Mouse (Mus musculus) C2C12 (cell line): ENCODE measurements around the gene Tenm2. TPM values are rescaled to one million over a fixed set of nuclear protein-coding genes. Genes with fewer than 3 reads are reported as not detected.

Experiments used
- H3K27me3 ChIP-seq: one replicate; pipeline ENCODE4 v1.6.1; 2011; ENCODE audit not compliant: control insufficient read depth, insufficient read depth, insufficient read length
- H3K36me3 ChIP-seq: one replicate; pipeline ENCODE4 v1.6.1; 2011; ENCODE audit not compliant: control insufficient read depth, insufficient read depth
- H3K4me3 ChIP-seq: one replicate; pipeline ENCODE4 v1.5.1; 2011; ENCODE audit warnings: mild to moderate bottlenecking, control low read depth; ENCODE audit not compliant: poor library complexity, insufficient read depth, severe bottlenecking
- H3K79me2 ChIP-seq: one replicate; pipeline ENCODE4 v1.6.1; 2011; ENCODE audit not compliant: control insufficient read depth, insufficient read depth
- H3K79me3 ChIP-seq: one replicate; pipeline ENCODE4 v1.6.1; 2011; ENCODE audit warnings: low read depth, control low read depth
- H3ac ChIP-seq: one replicate; pipeline ENCODE3; 2011; ENCODE audit warnings: low read depth; ENCODE audit not compliant: control insufficient read depth, insufficient read length
- CEBPB ChIP-seq: IDR thresholded peaks from one replicate; pipeline ENCODE4 v1.6.1; 2011; ENCODE audit warnings: low read depth, mild to moderate bottlenecking, control low read depth, moderate library complexity
- CTCF ChIP-seq: IDR thresholded peaks from one replicate; pipeline ENCODE4 v1.5.1; 2011; ENCODE audit not compliant: control insufficient read depth, insufficient read depth, insufficient read length
- FOSL1 ChIP-seq: IDR thresholded peaks from one replicate; pipeline ENCODE4 v1.8.0; 2011; ENCODE audit warnings: mild to moderate bottlenecking, low read length; ENCODE audit not compliant: poor library complexity, insufficient read depth, severe bottlenecking
- MAX ChIP-seq: IDR thresholded peaks from one replicate; pipeline ENCODE4 v1.6.1; 2011; ENCODE audit warnings: mild to moderate bottlenecking, control low read depth
- MYOD1 ChIP-seq: IDR thresholded peaks from one replicate; pipeline ENCODE4 v1.6.1; 2011; ENCODE audit warnings: low read depth; ENCODE audit not compliant: control insufficient read depth, insufficient read length
- MYOG ChIP-seq: IDR thresholded peaks from one replicate; pipeline ENCODE4 v1.6.1; 2011; ENCODE audit not compliant: control insufficient read depth, insufficient read length; ENCODE audit errors: extremely low read depth
- USF1 ChIP-seq: IDR thresholded peaks from one replicate; pipeline ENCODE4 v1.6.1; 2011; ENCODE audit warnings: low read depth, mild to moderate bottlenecking, control low read depth, moderate library complexity
- polyA plus RNA-seq: library from polyadenylated mRNA; unstranded; fragments of >200 nt; fragmentation: generic; extraction: Trizol; gene quantifications from one replicate; pipeline ENCODE4 v1.2.1, GENCODE M21; 2012; ENCODE audit warnings: missing spikeins

The Tenm2 gene
- polyA plus RNA-seq, 1 experiment = not detected

- Histone ChIP-seq H3K4me3 (no peak overlapping the region), H3K36me3 (no peaks in the 10 kb centered on the region), H3K27me3 (no peaks in the 10 kb centered on the region), H3K79me3 (no peaks in the 10 kb centered on the region), H3K79me2 (no peaks in the 10 kb centered on the region), H3ac (no peak overlapping the region)
- no peak for TF ChIP-seq CTCF
- no peak for TF ChIP-seq CEBPB
- TF ChIP-seq MYOD1 = no peak
- no peak for TF ChIP-seq FOSL1
- no peak for TF ChIP-seq MYOG
- TF ChIP-seq MAX = no peak
- TF ChIP-seq USF1 = no peak
Measured at GRCm38 (mm10) chr11:36678057-36678396, 557.7 kb downstream of the Tenm2 start.

DNA sequence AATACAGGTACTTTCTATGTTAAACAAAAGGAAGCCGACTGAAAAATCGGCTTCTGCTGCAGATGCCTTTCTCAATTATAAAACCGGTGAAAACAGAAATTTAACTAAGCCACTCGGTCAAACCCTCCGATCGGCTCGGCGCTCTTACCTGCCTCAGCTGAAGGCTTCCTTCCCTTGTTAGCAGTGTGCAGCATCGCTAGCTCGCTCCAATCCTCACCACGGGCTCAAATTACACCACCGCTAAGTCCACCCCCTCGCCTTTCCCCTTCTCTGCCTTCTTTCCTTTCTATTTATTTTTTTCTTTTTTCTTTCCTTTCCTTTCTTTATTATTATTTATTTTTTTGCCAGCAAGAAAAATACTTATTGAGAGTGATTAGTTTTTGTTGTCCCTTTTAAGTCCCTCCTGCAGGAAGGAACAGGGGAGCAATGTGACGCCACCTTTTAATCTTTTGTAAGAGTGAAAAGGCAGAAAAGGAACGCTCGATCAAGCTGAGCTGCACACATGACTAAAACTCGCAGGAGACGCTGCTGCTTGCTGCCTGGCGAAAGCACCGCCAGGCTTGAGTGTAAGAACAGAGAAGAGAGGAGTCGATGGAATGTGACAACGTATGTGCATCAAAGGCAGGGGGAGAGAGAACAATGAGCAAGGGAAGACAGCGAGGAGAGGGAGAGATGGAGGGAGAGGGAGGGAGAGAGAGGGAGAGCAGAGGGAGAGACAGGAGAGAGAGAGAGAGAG, 558.3 kb downstream of the Tenm2 start:
- no peaks in the 10 kb centered on the region for H3K79me2 ChIP-seq
- H3ac ChIP-seq = no peak overlapping the region
- H3K36me3 ChIP-seq = no peaks in the 10 kb centered on the region
- TF ChIP-seq FOSL1 (no peak), USF1 (no peak), CTCF (no peak), MYOD1 (no peak), MYOG (no peak), MAX (no peak), CEBPB (no peak)
- H3K79me3 ChIP-seq = no peaks in the 10 kb centered on the region
- no peaks in the 10 kb centered on the region for H3K27me3 ChIP-seq
- no peak overlapping the region for H3K4me3 ChIP-seq

DNA sequence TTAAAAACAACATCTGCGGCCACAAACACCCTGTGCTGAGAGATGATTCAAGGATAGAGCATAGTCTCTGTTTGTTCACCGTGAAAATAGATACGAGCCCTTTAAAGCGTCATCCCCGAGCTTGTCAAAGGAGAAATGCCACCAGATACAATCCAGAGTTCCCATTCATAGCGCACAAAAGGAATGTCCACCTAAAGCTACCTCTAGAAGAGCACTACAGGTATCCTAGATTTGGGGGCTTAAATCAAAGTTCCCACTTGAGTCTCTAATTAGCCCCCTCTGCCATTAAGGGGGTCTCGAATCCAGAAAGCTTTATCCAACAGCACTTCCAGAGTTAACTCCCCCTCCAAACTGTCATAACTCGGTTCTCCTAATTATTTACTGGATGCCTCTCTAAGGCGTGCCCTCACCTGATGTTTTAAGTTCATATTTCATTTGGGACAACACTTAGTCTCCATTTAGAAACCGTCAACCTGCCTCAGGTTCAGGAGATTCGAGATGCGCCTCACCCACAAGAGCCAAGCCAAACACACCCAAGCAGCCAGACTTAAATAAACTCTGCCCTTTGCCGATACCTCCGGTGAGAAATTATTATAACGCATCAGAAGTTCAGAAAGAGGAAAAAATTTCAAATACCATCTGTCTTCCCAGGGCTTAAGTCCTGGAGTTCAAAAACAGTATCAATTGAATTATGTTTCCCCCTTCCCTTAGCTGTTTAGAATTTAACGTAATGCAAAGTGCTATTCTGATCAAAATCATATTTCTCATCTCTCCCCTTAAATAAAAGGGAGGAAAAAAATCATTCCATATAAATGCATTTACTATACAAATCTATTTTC, 559.1 kb downstream of the Tenm2 start:
- Histone ChIP-seq H3K36me3 (no peaks in the 10 kb centered on the region), H3K4me3 (no peak overlapping the region), H3K79me2 (no peaks in the 10 kb centered on the region)

DNA sequence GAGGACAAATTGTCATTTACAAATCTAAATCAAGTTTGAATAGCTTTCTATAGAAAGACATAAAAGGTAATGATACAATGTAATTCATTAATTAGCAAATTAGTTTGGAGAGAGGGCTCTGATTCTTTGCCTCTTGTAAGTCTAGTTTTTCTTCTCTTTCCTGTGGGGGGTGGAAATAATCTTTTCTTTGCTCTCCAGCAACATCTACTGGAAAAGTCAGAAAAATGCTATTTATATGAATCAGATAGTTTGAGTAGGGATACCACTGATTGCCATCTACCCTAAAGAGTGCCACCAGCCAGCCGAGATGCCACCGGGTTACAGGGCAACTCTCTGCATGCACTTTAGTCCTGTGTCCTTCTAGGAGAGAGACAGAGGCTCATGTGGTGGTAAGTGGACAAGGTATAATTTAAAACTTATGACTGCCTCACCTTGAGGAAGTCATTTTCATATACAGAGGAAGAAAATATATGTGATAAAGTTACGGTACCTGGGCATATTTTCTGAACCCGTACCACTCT, 560.8 kb downstream of the Tenm2 start:
- Histone ChIP-seq H3K79me2 (no peaks in the 10 kb centered on the region), H3ac (no peak overlapping the region), H3K27me3 (no peaks in the 10 kb centered on the region), H3K4me3 (no peak overlapping the region), H3K36me3 (no peaks in the 10 kb centered on the region), H3K79me3 (no peaks in the 10 kb centered on the region)
- TF ChIP-seq FOSL1 (no peak), MYOD1 (no peak), MYOG (no peak), MAX (no peak), USF1 (no peak), CTCF (no peak), CEBPB (no peak)

More for the DNA sequence above, 559.1 kb downstream of the Tenm2 start:
- no peaks in the 10 kb centered on the region for H3K79me3 ChIP-seq
- H3ac ChIP-seq = no peak overlapping the region
- TF ChIP-seq MYOG (no peak), MAX (no peak), CTCF (no peak)
- no peaks in the 10 kb centered on the region for H3K27me3 ChIP-seq

GRCm38 (mm10) chr11:36674141-36674540, 561.6 kb downstream of the Tenm2 start:
- no peak overlapping the region for H3K4me3 ChIP-seq
- no peaks in the 10 kb centered on the region for H3K27me3 ChIP-seq
- no peaks in the 10 kb centered on the region for H3K79me3 ChIP-seq
- H3ac ChIP-seq = no peak overlapping the region
- no peaks in the 10 kb centered on the region for H3K36me3 ChIP-seq
- no peak for TF ChIP-seq FOSL1
- no peak for TF ChIP-seq CTCF
- TF ChIP-seq CEBPB = no peak
- TF ChIP-seq MYOG = no peak
- no peak for TF ChIP-seq USF1
- no peak for TF ChIP-seq MAX
- no peaks in the 10 kb centered on the region for H3K79me2 ChIP-seq
